Mouse (Mus musculus) cerebellum, postnatal 10 days (tissue): ENCODE data around the gene Tmem119.
"Not testable (repeated sequence)": the region's sequence is repeated elsewhere in the genome, so short reads cannot be mapped to it uniquely, and the experiment has no call there.

ENCODE experiments used
- DNase-seq, 2 experiments: peaks; one replicate each; pipeline ENCODE4 v3.0.0; 2021; ENCODE audit warnings: mixed read lengths in 2 of 2

The Tmem119 gene

DNA sequence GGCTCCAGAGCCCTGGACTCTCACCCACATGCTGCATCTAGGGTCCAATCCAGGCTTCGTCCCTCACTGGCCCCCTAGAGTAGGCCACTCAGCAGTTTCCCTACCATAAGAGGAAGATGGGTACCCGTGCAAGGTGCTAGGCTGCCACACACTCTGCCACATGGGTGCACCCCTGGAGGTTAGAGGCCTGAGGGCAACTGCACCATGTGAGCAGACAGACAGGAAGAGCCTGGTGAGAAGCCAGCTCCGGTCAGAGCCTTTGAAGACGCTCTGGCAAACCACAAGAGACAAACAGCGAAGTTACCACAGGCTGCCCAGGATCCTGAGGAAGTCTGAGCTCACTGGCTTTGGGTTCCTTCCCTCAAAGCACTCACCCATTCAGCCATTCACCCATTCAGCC, 13.3 kb downstream of the Tmem119 start:
- no peak for DNase-seq

DNA sequence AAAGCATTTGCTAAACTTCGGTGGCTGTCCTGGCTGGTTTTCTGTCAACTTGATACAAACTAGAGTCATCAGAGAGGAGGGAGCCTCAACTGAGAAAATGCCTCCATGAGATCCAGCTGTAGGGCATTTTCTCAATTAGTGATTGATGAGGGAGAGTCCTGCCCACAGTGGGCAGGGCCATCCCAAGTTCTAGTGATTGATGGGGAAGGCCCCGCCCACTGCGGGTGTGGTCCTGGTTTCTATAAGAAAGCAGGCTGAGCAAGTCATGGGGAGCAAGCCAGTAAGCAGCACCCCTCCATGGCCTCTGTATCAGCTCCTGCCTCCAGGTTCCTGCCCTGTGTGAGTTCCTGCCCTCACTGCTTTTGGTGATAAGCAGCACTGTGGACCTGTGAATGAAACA, 16.2 kb downstream of the Tmem119 start:
- DNase-seq = not testable (repeated sequence)

DNA sequence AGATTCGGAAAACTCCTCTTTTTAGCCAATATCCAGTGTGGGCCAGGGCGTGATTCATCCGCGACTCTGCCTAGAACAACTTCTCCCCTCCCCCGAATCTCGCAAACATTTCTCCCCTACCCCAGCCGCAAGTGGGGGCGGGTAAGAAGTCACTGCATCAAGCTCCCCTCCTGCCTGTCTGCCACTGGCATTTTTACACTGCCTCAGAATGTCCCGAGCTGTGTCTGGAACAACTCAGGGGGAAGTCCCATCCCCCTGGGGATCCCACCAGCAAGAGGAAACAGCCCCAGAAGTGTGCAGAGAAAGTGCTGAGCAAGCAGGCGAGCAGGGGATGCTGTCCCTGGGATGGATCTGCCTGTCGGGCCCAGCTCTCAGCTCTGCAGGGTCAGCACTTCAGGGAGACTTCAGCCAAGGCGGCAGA, 16.7 kb downstream of the Tmem119 start:
- DNase-seq = no peak

DNA sequence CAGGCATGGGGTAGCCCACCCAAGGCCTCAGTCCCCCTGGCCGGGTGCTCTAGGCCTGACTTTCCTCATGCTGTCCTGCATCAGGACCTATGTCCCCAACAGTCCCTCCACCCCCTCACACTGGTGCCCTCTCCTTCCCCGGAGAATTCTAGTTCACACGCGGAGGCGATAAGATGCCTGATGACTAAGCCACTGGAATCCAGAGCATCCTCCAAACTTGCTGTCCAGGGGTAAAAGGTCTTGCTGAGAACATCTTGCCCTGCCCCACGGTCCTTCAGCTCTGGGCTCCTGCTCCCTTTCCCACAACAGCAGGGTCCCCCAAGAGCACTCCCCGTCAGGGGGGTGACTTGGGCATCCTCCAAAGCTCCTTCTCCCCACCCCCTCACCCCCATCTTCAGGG, 17.7 kb downstream of the Tmem119 start:
- no peak for DNase-seq

DNA sequence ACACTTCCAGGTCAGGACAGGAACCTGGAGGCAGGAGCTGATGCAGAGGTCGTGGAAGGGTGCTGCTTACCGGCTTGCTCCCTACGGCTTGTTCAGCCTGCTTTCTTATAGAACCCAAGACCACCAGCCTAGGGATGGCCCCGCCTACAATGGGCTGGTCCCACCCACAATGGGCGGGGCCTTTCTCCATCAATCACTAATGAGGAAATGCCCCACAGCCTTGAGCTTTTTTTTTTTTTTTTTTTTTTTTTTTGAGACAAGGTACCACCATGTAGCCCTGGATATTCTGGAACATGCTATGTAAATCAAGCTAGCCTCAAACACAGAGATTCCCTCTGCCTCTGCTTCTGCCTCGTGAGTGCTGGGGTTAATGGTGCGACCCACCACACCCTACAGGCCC, 18.4 kb downstream of the Tmem119 start:
- DNase-seq = no peak

DNA sequence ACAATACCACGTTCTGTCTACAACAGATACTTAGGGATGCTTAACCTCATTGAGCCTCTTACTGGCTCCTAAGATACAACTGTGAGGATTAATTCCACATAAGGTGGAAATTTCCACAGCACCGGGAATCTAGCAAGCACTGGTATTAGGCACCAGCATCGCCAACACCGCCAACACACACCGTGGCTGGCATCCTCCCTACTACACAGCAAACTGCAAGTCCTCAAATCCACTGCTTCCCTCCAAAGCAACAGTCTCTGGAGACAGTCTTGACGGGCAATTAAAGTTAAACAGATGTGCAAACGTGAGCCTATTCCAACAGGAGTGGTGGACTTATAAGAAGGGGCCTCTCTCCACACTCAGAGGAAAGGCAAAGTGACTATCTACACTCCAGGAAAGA, 19.1 kb downstream of the Tmem119 start:
- DNase-seq = no peak

DNA sequence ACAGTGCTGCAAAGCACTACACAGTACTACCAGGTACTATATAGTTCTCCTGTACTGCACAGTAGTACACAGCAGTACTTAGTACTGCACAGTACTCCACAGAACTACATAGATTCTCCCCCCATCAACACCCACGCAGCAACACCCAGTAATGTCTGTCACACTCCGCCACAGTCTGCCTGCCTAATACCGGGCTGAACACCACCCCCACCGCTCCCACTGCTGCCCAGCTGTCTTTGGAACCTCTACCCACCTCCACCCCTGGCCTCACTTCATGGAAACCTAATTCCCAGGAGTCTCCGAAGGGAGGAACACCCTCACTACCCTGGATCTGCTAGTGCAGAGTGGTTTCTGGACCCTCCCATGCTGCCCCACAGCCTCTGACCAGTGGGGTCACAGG, 19.6 kb downstream of the Tmem119 start:
- DNase-seq = no peak

DNA sequence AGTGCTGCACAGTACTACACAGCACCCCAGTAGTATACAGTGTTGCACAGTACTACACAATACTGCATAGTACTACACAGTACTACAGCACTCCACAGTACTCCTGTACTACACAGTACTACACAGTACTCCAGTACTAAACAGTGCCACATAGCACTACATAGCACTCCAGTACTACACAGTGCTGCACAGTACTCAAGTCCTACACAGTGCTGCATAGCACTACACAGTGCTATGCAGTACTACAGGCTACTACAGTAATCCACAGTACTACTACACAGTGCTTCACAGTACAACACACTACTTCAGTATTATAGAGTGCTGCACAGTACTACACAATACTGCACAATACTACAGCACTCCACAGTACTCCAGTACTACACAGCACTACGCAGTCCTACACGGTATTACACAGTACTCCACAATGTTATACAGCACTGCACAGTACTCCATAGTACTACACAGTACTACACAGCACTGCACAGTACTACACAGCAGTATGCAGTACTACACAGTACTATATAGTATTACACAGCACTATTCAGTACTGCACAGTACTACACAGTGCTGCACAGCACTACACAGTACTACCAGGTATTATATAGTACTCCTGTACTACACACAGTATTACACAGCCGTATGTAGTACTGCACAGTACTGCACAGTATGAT, 20.1 kb downstream of the Tmem119 start:
- no peak for DNase-seq

DNA sequence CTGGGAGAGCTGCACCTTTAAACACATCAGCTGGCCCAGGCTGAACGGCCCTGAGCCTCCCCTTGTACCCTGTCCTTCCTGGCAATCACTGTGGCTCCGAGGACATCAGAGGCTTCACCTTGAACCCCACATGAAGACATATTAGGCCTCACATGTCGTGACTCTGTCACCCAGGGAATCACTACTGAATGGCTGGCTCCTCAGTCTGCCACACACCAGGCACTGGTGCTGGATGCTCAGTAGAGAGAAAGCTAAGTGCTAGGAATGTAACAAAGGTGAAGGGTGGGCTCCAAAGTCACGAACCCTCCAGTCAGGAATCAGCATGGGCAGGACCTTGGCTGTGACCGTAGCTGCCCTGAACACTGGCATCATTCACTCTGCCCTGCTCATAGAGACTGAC, 20.7 kb downstream of the Tmem119 start:
- no peak for DNase-seq

DNA sequence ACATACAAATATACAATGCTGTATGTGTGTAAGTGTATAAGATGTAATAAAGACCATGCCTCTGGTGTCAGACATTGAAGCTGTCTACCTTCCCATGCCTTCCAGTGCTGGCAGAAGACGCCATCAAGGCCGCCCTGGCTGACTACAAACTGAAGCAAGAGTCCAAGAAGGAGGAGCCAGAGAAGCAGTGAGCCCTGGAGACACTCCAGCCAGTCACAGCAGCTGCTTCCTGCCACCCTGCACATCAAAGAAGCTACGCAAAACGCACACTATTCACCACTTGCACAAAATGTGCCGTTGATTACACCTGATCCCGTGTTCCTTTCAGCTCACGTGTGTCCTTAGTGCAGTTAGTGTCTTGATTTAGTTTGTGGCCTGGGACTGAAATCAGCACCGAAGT, 22.6 kb downstream of the Tmem119 start:
- DNase-seq = not testable (repeated sequence)

DNA sequence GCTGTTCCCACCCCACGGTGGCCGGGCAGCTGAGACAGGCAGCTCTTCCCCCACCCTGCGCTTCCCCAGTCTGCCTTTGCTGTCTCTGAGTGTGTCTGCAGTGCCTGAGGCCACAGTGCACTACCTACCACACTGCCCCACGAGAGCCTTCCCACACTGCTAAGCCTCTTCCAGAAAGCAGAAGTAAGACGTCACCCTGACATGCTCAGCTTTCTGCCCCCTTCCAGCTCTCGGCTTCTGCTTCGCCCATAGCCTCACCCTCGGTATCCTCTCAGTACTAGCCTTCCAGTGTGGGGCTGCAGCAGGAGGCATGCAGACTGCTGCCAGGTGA, 23.5 kb downstream of the Tmem119 start:
- no peak for DNase-seq

DNA sequence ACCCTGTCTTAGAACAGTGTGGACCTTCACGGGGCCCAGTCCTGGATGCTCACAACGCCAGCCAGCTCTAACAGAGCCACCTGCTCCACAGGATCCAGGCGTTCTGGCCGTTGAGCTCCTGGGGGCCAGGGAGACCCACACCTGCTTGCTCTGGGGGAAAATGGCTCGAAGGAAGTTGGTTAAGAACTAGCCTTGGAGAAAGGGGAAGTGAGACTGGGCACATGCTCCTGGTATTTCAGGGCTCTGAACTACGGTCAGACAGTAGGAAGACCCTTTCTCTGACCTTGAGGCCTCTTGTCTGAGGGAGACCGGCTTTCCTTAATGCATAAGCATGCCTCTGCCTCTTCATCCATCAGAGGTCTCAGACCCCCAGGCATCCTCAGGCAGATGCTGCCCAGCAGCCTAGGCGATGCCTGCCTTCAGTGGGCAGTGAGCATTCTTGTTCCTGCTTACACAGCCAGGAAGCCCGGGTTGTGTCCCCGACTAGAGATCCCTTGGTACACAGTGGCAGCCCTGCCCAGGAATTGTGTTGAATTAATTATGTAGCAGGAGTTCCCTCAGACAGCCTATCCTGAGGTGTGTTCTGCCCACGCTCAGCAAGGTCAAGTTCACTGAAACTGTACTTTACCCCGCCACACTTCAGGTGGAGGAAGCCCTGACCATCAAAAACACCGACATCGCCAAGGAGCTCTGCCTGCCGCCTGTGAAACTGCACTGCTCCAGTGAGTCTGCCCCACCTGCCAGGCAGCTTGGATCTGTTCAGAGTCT, 24.0 kb downstream of the Tmem119 start:
- DNase-seq = no peak

DNA sequence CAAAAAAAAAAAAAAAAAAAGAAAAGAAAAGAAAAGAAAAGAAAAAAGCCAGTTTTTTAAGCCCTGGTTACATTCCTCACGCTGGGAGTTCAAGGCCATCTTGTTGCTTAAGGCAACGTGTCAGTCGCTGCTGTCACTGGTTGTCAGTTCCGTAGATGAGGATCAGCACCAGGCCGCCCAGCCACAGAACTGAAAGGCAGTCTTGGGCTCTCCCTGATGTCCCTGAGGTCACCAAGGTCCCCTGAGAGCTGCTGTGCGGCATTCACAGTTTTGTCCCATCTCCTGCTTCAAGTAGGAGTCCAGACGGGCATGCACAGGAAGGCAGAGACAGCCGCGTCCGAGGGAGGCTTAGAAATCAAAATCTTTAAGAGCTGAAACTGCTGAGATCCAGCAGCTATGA, 24.7 kb downstream of the Tmem119 start:
- no peak for DNase-seq

DNA sequence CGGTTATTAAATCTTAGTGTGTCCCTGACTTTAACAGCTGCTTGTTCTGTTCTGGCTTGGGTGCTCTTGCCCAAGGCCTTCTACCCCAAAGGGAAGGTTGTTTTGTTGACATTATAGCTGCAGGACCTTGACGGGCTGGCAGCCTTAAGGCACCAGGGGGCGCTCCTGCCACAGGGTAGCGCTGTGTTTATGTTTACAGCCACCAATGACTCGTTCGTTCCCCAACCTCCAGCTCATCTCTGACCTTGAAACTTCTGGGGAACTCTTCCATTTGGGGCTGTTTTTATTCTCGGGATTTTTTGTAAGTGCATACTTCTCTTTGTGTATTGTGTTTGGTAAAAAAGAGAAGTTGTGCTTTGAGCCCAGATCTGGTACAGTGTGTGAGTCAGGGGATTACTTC, 26.7 kb downstream of the Tmem119 start:
- DNase-seq = peak; percentile 93 to 95

DNA sequence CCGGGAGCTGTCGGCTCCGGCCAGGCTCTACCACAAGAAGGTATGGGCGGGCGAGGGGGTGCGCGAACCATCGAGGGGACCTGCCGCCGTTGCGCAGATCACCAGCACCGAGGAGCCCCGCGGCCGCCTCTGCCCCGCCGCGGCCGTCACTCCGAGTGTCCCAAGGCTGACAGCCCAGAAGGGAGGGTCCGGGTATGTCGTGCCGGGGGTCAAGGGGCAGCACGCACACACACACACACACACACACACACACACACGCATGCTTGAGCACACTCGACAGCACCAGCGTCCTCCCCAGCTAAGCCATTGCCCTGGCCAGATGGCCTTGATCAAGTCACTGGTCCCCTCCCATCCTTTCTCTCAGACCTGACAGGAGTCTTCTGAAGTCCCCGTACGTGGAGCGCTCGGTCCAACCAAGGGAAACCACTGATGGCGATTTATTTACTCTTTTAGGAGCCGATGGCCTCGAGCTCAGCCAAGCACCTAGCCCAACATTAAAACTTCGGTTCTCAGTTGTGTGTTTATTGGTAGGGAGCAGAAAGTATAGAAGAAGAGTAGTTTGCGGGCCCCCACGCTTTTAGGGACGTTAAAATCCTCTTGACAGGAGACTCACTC, 27.3 kb downstream of the Tmem119 start:
- DNase-seq = no peak

DNA sequence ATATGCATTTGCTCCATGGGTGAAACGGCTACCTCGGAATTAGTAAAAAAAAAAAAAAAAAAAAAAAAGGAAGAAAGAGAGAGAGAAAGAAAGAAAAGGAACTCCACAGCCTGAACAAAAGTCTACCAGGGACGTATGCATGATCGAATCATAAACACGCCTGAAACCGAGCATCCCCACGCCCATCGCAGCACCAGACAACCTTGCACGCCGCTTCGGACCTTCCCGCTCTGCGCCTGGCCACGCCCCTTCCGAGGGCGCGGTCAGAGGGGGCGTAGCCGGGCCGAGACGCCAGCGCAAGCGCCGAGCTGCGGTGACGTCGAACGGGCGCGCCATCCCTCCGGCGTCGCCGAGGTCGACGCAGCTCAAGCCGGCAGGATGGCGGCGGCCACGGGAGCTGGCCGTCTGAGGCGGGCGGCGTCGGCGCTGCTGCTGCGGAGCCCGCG, 27.8 kb downstream of the Tmem119 start, which contains the start of the genes Sart3 and Iscu:
Gene Sart3, minus strand, starts transcription at position 61 of the 446 bp plus-strand sequence.
Gene Iscu, plus strand, starts transcription at position 299 of the 446 bp plus-strand sequence.
- DNase-seq = peak; percentile 98

DNA sequence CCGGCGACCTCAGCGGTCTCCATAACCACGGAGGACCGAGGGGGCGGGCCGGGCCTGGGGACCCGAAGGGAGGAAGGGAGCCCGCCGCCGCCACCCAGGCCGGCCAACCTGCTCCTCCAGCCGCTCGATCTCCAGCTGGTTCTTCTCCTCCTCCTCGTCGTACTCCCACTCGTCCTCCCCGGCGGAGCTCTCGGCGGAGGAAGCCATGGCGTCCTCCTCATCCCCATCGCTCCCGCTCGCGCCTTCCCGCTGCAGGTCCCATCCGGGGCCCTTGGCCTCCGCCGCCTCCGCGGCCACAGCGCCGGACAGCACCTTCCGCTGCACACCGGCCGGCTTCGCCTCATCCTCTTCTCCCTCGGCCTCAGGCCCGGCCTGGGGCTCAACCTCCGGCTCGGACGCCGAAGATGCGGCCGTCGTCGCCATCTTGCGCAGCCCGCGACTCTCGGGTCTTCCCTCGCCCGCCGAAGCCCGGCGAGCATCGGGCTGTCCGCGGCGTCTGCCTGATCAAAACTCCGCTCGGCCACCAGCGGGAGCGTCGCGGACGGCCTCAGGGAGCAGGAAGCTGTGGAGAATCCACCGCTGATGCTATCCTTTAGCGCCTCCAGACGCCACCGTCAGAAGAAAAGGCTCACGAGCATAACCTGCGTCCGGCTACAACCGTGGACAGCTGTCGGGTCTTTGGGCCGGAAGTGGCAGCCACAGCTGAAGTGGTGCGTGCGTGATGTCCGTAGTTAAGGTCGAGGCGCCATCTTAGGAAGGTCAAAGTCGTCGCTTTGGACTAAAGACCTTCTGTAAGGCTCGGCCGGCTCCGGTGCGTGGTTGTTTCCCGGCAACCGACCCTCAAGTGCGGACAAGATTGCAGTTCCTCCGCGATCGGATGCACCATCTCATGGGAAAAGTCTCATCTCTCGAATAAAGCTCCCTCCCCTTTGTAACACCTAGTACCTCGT, 28.8 kb downstream of the Tmem119 start:
- DNase-seq = peak; percentile 88 to 90

DNA sequence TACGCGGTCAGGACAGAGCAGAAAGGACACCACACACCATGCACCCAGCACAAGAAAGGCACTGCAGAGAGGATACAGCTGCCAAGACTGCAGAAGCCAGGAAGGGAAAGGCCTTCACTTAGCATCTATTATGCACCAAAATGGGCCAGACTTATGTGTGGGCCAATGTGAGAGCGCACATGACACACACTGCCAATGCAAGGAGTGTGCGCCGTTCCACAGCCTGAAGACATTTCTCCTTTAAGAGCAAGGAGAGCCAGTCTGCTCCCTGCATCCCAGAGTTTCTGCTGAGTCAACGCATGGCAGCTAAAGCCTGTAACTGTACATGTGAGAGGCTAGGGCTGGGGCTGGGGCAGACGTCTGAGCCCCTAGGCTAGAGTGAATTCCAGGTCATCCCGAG, 31.5 kb downstream of the Tmem119 start:
- DNase-seq = no peak

DNA sequence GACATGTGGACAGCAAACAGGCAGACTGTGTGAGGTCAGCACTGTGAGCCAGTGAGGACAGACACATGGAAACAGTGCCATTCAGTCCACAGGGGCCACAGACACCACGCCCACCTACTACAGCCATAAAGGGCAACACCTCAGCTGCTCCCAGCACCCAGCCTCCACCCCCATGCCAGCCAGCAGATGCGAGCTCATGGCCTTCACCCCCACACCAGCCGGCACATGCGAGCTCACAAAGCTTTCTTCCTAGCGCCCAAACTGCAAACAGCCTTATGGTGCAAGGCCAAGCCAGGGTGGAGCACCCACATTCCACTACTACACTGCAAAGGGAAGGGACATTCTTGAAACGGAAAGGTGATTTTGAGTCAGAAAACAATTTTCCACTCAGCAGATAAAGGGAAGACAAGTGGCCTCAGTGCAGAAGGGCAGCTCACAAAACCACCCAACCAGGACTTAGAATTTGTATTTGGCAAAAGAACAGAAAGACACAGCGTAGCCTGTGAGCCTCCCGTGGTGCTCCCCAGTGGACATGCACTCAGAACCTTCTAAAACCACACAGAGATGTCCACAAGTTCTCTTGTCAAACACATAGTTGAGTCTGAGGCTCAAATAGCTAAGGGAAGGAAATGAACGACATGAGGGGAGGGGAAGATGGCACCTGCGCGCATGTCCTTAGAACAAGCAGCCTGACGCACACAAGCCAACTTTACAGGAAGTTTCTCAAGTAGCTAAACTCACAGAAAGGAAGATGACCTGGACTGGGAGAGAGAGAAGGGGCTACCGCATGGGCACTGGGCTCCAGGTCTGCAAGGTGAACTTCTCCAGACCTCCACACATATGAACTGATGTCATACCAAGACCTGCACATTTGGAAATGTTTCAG, 34.4 kb downstream of the Tmem119 start:
- DNase-seq = no peak

DNA sequence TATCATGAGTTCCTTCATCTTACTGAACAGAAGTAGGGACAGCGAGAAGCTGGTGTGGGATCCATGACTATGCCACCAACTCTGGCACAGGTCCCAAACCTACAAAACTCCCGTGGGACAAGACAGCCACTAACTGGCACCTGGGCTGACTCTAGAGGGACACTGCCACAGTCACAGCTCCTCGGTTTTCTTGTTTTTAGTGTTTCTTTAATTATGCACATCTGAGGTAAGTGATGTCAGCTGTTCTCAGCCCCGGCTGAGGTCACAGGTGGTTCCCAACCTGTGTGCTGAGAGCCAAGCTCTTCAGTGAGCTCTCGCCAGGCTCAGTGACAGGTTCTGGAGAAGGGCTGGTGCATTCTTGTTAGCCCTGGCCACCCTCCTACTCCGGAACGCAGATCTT, 35.9 kb downstream of the Tmem119 start:
- DNase-seq = no peak

DNA sequence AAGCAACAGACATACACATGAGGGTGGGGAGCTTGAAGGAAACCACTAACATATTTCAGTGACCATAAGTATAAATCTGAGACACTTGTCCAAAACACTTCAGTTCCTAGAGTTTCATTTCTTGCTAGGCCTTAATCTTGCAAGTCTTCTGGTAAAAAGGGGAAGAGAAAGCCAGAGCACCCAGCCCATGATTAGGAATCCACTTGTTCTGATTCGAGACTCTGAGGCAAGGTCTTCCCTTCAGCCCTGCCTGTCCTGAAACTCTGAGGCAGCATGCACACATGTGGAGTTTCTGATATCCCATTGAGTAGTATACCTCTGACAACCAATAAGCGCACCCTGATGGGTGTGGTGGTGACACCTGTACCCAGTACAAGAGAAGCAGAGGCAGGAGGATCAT, 38.7 kb downstream of the Tmem119 start:
- DNase-seq = no peak
